Mouse (Mus musculus) bone marrow macrophage, adult 2 months (primary cell): Measurements from ENCODE around the gene Fnbp4.

Experiments used
- CTCF ChIP-seq: IDR thresholded peaks from 2 replicates; pipeline ENCODE4 v1.5.1; 2012; ENCODE audit warnings: low read depth, mild to moderate bottlenecking, low read length, moderate library complexity
- POLR2A ChIP-seq: IDR thresholded peaks from 2 replicates; pipeline ENCODE4 v1.6.1; 2012; ENCODE audit warnings: mild to moderate bottlenecking, low read depth, low read length, borderline replicate concordance

GRCm38 (mm10) chr2:90715555-90716092 is 29.5 kb upstream of the Fnbp4 start:
- TF ChIP-seq POLR2A (no peak), CTCF (no peak)
